Comparison of ENCODE assay signal across 8 mouse cellular contexts in the genomic region with DNA sequence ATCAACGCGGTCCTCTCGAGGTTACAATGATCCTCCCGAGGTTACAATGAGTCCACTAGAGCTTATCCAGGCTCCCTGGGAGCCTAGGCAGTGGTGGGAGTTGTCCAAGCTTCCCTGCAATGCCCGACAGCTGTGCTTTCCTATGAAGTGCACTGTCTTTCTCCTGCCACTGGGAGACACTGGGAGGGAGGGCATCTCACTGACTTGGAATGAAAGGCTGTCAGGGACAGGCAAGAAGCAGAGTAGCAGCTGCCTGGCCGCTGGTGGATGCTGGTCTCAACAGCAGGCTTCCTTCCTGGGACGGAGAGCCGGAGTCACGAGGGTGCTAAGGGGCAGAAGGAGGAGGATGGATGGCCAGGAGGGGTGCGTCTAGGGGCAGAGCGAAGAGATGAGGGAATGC. TPM values are rescaled to one million over a fixed set of nuclear protein-coding genes. Genes with fewer than 3 reads are reported as not detected.
DNase-seq lines count a peak whose midpoint lies in the region; ATAC-seq lines count a peak whose summit lies in the region.

No protein-coding gene starts in this region.

- no peak overlapping the region for H3K4me3 ChIP-seq in heart, embryonic 15.5 days
- H3K4me3 ChIP-seq in heart, embryonic 10.5 days: no peak overlapping the region
- H3K4me3 ChIP-seq in embryonic facial prominence, embryonic 12.5 days: no peak overlapping the region
- H3K4me3 ChIP-seq in midbrain, embryonic 10.5 days: peak overlapping the region; percentile 34

- no peak overlapping the region for H3K4me2 ChIP-seq in heart, embryonic 15.5 days
- peak overlapping the region; percentile 18; the same call in 1 of the 2 replicates for H3K4me2 ChIP-seq in embryonic facial prominence, embryonic 12.5 days (replicated peaks)

- DNase-seq in heart, embryonic 10.5 days (ENCODE audit: low spot score): no peak
- DNase-seq in Muller cell, postnatal 12 days (ENCODE audit: inconsistent ontology term): peak; percentile 43
- peak; percentile 53 for DNase-seq in midbrain, embryonic 10.5 days (ENCODE audit: low spot score)
- no peak for DNase-seq in cerebellum, adult 9-10 months

- H3K4me1 ChIP-seq in heart, embryonic 15.5 days (replicated peaks): peaks cover 27% of the 10 kb centered on the region
- peaks cover 37% of the 10 kb centered on the region for H3K4me1 ChIP-seq in heart, embryonic 10.5 days
- peaks cover 18% of the 10 kb centered on the region for H3K4me1 ChIP-seq in embryonic facial prominence, embryonic 12.5 days
- H3K4me1 ChIP-seq in midbrain, embryonic 10.5 days: peaks cover 30% of the 10 kb centered on the region

- ATAC-seq in heart, embryonic 15.5 days (replicated peaks; ENCODE audit: insufficient number of reproducible peaks, insufficient read depth, low FRiP score, low read depth): 0 out of 2 replicates have a peak, but pooled peaks have one; percentile 11
- ATAC-seq in embryonic facial prominence, embryonic 12.5 days (ENCODE audit: insufficient number of reproducible peaks, insufficient read depth, low FRiP score, low TSS enrichment): no peak
- no peak for ATAC-seq in cerebellum, adult (ENCODE audit: insufficient number of reproducible peaks, low FRiP score, low TSS enrichment)
- no peak for ATAC-seq in monocyte, adult 5-6 weeks (replicated peaks; ENCODE audit: insufficient number of reproducible peaks, low FRiP score, low TSS enrichment, poor library complexity, severe bottlenecking)

- H3K36me3 ChIP-seq in heart, embryonic 15.5 days: no peaks in the 10 kb centered on the region
- H3K36me3 ChIP-seq in heart, embryonic 10.5 days: 0 out of 2 replicates have a peak, but pooled peaks cover 2% of the 10 kb centered on the region
- no peaks in the 10 kb centered on the region for H3K36me3 ChIP-seq in embryonic facial prominence, embryonic 12.5 days
- H3K36me3 ChIP-seq in midbrain, embryonic 10.5 days: no peaks in the 10 kb centered on the region

- no peaks in the 10 kb centered on the region for H3K9me3 ChIP-seq in heart, embryonic 15.5 days (replicated peaks)
- peaks cover 11% of the 10 kb centered on the region for H3K9me3 ChIP-seq in heart, embryonic 10.5 days
- H3K9me3 ChIP-seq in embryonic facial prominence, embryonic 12.5 days: peaks cover 7% of the 10 kb centered on the region
- peaks cover 12% of the 10 kb centered on the region for H3K9me3 ChIP-seq in midbrain, embryonic 10.5 days (replicated peaks)

- H3K9ac ChIP-seq in heart, embryonic 15.5 days: no peak overlapping the region
- H3K9ac ChIP-seq in embryonic facial prominence, embryonic 12.5 days: no peak overlapping the region

- H3K27ac ChIP-seq in heart, embryonic 15.5 days: no peak overlapping the region
- no peak overlapping the region for H3K27ac ChIP-seq in heart, embryonic 10.5 days
- no peak overlapping the region for H3K27ac ChIP-seq in embryonic facial prominence, embryonic 12.5 days
- 0 out of 2 replicates have a peak overlapping the region, but pooled peaks have one; percentile 6 for H3K27ac ChIP-seq in midbrain, embryonic 10.5 days (replicated peaks)

- peaks cover 65% of the 10 kb centered on the region for H3K27me3 ChIP-seq in heart, embryonic 15.5 days
- H3K27me3 ChIP-seq in heart, embryonic 10.5 days (ENCODE audit: insufficient read depth, poor library complexity, severe bottlenecking): peaks cover 71% of the 10 kb centered on the region
- peaks cover 63% of the 10 kb centered on the region for H3K27me3 ChIP-seq in embryonic facial prominence, embryonic 12.5 days
- H3K27me3 ChIP-seq in midbrain, embryonic 10.5 days (ENCODE audit: low read depth, poor library complexity, severe bottlenecking): peaks cover 79% of the 10 kb centered on the region

- WGBS in heart, embryonic 15.5 days: 10% methylated on average over 11 of the region's 11 CpGs
- 20% methylated on average over 11 of the region's 11 CpGs for WGBS in heart, embryonic 10.5 days
- WGBS in embryonic facial prominence, embryonic 12.5 days: 11% methylated on average over 11 of the region's 11 CpGs
- WGBS in midbrain, embryonic 10.5 days: 8% methylated on average over 11 of the region's 11 CpGs

RNA-seq across cellular contexts. Expression of a gene that starts 2.6 kb away (rescaled TPM):
- 0.62 and 1.1 TPM in 2 replicates for polyA plus RNA-seq in heart, embryonic 15.5 days (2015; fragmentation: Nextera tagmentation; extraction: Ambion mirVana)
- 0.14 TPM in 1 of 2 replicates, not detected in the other for polyA plus RNA-seq in heart, embryonic 10.5 days (2016; fragmentation: Nextera tagmentation; extraction: Ambion mirVana)
- polyA plus RNA-seq in embryonic facial prominence, embryonic 12.5 days (2016; fragmentation: Nextera tagmentation; extraction: Ambion mirVana): 5.5 and 6.2 TPM in 2 replicates
- polyA plus RNA-seq in midbrain, embryonic 10.5 days (2016; fragmentation: Nextera tagmentation; extraction: Ambion mirVana): 0.81 and 2.1 TPM in 2 replicates
- not detected in 3 replicates for total RNA-seq in monocyte, adult 5-6 weeks (2017)

RNA-seq across cellular contexts. Expression of a gene that starts 15.1 kb away (rescaled TPM):
- 9.0 and 12.4 TPM in 2 replicates for polyA plus RNA-seq in heart, embryonic 15.5 days (2015; fragmentation: Nextera tagmentation; extraction: Ambion mirVana)
- 7.9 and 14.2 TPM in 2 replicates for polyA plus RNA-seq in heart, embryonic 10.5 days (2016; fragmentation: Nextera tagmentation; extraction: Ambion mirVana)
- 22.3 and 24.4 TPM in 2 replicates for polyA plus RNA-seq in embryonic facial prominence, embryonic 12.5 days (2016; fragmentation: Nextera tagmentation; extraction: Ambion mirVana)
- 9.3 and 9.5 TPM in 2 replicates for polyA plus RNA-seq in midbrain, embryonic 10.5 days (2016; fragmentation: Nextera tagmentation; extraction: Ambion mirVana)
- total RNA-seq in monocyte, adult 5-6 weeks (2017): 26.0 to 44.7 TPM (median 28.6 TPM) in 3 replicates

RNA-seq across cellular contexts. Expression of a gene that starts 28.5 kb away (rescaled TPM):
- polyA plus RNA-seq in heart, embryonic 15.5 days (2015; fragmentation: Nextera tagmentation; extraction: Ambion mirVana): 129 and 139 TPM in 2 replicates
- polyA plus RNA-seq in heart, embryonic 10.5 days (2016; fragmentation: Nextera tagmentation; extraction: Ambion mirVana): 173 and 178 TPM in 2 replicates
- 119 and 121 TPM in 2 replicates for polyA plus RNA-seq in embryonic facial prominence, embryonic 12.5 days (2016; fragmentation: Nextera tagmentation; extraction: Ambion mirVana)
- polyA plus RNA-seq in midbrain, embryonic 10.5 days (2016; fragmentation: Nextera tagmentation; extraction: Ambion mirVana): 140 and 142 TPM in 2 replicates
- 7.6 to 25.6 TPM (median 21.5 TPM) in 3 replicates for total RNA-seq in monocyte, adult 5-6 weeks (2017)

RNA-seq across cellular contexts. Expression of a gene that starts 45.7 kb away (rescaled TPM):
- 79.2 and 83.1 TPM in 2 replicates for polyA plus RNA-seq in heart, embryonic 15.5 days (2015; fragmentation: Nextera tagmentation; extraction: Ambion mirVana)
- 74.4 and 84.5 TPM in 2 replicates for polyA plus RNA-seq in heart, embryonic 10.5 days (2016; fragmentation: Nextera tagmentation; extraction: Ambion mirVana)
- polyA plus RNA-seq in embryonic facial prominence, embryonic 12.5 days (2016; fragmentation: Nextera tagmentation; extraction: Ambion mirVana): 165 and 176 TPM in 2 replicates
- polyA plus RNA-seq in midbrain, embryonic 10.5 days (2016; fragmentation: Nextera tagmentation; extraction: Ambion mirVana): 121 and 149 TPM in 2 replicates
- total RNA-seq in monocyte, adult 5-6 weeks (2017): 118 to 132 TPM (median 119 TPM) in 3 replicates

RNA-seq across cellular contexts. Expression of a gene that starts 55.6 kb away (rescaled TPM):
- polyA plus RNA-seq in heart, embryonic 15.5 days (2015; fragmentation: Nextera tagmentation; extraction: Ambion mirVana): 5.2 and 7.1 TPM in 2 replicates
- 4.8 and 8.0 TPM in 2 replicates for polyA plus RNA-seq in heart, embryonic 10.5 days (2016; fragmentation: Nextera tagmentation; extraction: Ambion mirVana)
- polyA plus RNA-seq in embryonic facial prominence, embryonic 12.5 days (2016; fragmentation: Nextera tagmentation; extraction: Ambion mirVana): 17.6 and 21.0 TPM in 2 replicates
- 10.1 and 14.2 TPM in 2 replicates for polyA plus RNA-seq in midbrain, embryonic 10.5 days (2016; fragmentation: Nextera tagmentation; extraction: Ambion mirVana)
- total RNA-seq in monocyte, adult 5-6 weeks (2017): 5.5 to 20.2 TPM (median 8.3 TPM) in 3 replicates

Comparison
In these comparisons a context has a peak if more than half of its experiments do, and no peak if none do; other contexts are left out.
1. DNase-seq: peak in Muller cell, postnatal 12 days (single experiment) and midbrain, embryonic 10.5 days (single experiment); none in heart, embryonic 10.5 days (single experiment) and cerebellum, adult 9-10 months (single experiment).